Mouse (Mus musculus): ENCODE measurements around the gene Zbtb7b.
"Not testable (repeated sequence)": the region's sequence is repeated elsewhere in the genome, so short reads cannot be mapped to it uniquely, and the experiment has no call there.

Zbtb7b gene

DNA sequence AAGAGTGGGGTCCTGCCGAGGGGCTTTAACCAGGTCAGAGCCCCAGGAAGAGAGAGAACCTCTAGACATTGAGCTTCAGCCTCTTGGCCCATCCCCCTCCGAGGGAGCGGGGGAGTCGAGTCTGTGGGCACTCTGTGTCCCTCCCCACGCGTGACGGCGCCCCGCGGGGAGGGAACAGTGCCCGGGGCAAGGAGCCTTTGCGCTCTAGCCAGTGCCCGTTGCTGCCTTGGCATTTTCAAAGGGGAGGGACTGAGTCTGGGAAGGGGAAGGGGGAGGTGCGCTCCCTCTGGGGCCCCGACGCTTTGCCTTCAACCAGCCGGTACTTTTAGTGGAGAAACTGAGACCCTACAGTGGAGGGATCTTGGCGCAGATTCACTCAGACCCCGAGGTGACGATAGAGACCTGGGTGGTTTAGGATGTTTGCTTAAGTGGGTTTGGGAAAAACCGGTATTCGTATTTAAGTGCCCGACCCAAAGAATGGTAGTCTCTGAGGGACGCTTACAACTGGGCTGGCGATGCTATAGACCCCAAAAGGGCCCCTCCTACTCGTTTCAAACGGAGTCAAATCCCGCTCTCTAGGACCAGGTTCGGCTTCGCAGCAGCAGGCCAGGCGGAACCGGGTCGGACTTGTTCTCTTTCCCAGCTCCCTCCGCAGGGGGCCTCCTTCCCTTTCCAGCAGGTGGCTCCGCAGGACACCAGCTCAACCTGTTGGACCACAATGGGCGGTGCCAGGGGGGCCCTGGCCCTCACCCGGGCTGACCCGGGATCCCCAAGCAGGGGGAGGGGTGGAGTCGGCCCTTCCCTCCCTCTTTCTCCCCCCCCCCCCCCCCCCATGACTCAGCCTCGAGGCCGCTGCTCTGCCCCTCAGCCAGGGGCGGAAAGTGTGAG is at the start of gene Zbtb7b:
Zbtb7b (minus strand) TSS at position 771 of the 888 bp plus-strand sequence.
- DNase-seq (ENCODE audit: extremely low read depth, insufficient read length, low spot score), result peak; percentile 87

DNA sequence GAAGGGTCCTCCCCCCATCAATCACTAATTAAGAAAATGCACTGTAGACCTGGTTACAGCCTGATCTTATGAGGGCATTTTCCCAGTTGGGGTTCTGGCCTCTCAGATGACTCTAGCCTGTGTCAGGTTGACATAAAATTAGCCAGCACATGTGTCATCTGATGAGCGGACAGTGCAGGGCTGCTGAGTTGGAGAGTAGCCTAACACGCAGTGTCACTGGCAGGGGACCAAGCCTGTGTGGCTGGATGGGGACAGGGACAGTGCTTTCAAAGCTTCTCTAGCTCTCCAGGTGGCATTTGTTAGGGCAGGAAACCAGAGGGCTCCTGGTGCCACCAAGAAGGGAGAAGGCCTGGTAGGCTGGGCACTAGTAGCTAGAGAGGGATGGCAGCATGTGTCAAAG is 46.1 kb upstream of the Zbtb7b start:
- no peak for DNase-seq (ENCODE audit: extremely low read depth, insufficient read length, low spot score)

GRCm38 (mm10) chr3:89437269-89437668 is 42.7 kb upstream of the Zbtb7b start:
- no peak for DNase-seq (ENCODE audit: extremely low read depth, insufficient read length, low spot score)

GRCm38 (mm10) chr3:89436176-89437113 is 41.9 kb upstream of the Zbtb7b start, which contains the start of gene Pbxip1:
Gene Pbxip1 (plus strand): TSS chr3:89436706.
- DNase-seq (ENCODE audit: extremely low read depth, insufficient read length, low spot score), result peak; percentile 65

- no peak for DNase-seq (ENCODE audit: extremely low read depth, insufficient read length, low spot score)
Measured at GRCm38 (mm10) chr3:89435041-89435440, 40.5 kb upstream of the Zbtb7b start.

DNA sequence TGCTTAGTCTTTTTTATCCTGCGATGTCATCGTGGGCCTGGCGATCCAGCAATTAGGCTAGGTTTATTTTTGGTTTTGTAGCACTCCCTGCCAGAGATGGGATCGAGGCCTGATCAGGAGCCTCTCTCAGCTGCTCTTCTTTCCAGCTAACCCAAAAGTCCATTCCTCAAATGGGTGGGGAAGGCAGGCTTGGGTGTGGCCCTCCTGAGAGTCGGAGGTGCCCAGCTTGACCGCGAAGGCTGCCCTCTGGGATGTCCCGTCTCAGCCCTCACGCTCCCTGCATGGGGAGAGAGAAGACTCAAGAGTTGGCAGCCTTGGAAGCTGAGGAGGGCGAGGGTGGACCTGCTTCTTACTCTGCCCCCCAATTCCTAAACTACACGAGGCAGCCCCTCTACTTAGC is 40.0 kb upstream of the Zbtb7b start:
- DNase-seq (ENCODE audit: extremely low read depth, insufficient read length, low spot score), result no peak

- DNase-seq (ENCODE audit: extremely low read depth, insufficient read length, low spot score), result no peak
Measured at GRCm38 (mm10) chr3:89432606-89433005, 38.0 kb upstream of the Zbtb7b start.

GRCm38 (mm10) chr3:89430171-89431159 is 35.9 kb upstream of the Zbtb7b start, which contains the start of gene Pygo2:
Gene Pygo2 (plus strand): TSS chr3:89430214.
- DNase-seq (ENCODE audit: extremely low read depth, insufficient read length, low spot score), result peak; percentile 99

GRCm38 (mm10) chr3:89429021-89429420 is 34.4 kb upstream of the Zbtb7b start:
- not testable (repeated sequence) for DNase-seq (ENCODE audit: extremely low read depth, insufficient read length, low spot score)

- no peak for DNase-seq (ENCODE audit: extremely low read depth, insufficient read length, low spot score)
Measured at GRCm38 (mm10) chr3:89425876-89426275, 31.3 kb upstream of the Zbtb7b start.

DNA sequence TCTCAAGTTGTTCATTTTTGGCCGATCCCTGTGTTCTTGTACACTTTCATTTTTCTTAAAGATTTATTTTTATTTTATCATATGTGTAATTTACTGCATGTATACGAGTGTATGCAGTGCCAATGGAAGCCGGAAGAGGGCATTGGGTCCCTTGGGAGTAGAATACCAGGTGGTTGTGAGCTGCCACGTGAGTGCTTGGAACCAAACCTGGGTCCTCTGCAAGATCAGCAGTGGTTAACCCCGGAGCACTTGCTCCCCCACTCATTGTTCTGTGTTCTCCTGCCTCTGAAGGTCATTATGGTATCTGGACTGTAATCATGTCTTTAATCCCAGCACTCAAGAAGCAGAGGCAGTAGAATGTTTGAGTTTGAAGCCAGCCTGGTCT is 30.6 kb upstream of the Zbtb7b start:
- no peak for DNase-seq (ENCODE audit: extremely low read depth, insufficient read length, low spot score)

- DNase-seq (ENCODE audit: extremely low read depth, insufficient read length, low spot score), result no peak
Measured at GRCm38 (mm10) chr3:89424416-89425140, 30.0 kb upstream of the Zbtb7b start.

GRCm38 (mm10) chr3:89422556-89423205 is 28.1 kb upstream of the Zbtb7b start:
- no peak for DNase-seq (ENCODE audit: extremely low read depth, insufficient read length, low spot score)

GRCm38 (mm10) chr3:89421810-89422473 is 27.4 kb upstream of the Zbtb7b start:
- DNase-seq (ENCODE audit: extremely low read depth, insufficient read length, low spot score), result no peak

DNA sequence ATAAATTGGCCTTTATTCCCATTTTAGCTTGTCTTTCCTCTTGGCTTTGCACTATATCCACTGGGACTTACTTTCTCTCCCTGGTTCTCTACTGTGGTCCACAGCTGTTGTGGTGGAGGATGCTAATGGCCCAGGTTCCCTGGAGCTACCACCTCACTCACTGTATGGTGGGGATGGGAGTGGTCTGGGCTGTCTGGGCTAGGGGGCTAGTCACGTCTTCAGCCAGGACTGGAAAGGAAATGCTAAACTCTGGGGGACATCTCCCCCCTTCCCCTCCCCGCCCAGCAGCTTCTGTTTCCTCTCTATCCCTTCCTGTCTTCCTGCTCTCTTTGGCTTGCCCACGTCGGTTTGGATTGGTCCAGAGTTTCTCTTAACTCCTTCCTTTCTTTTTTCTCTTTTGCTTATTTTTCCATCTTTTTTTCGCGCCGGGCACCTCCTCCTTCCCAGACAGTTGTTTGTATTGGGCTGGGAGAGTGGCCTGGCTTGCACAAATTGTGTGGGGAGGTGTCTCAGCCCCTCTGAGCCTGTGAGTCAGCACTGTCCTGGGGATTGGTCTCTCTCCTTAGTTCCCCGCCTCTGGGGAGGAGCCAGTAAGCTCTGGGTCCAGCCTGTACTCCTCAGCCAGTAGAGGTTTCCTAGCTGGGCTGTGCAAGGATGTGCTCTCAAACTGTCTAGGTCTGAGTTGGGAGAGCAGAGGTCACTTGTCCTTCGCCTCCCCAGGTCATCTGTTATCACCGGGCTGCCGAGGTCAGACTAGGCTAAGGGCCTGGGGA is 26.6 kb upstream of the Zbtb7b start:
- peak; percentile 82 for DNase-seq (ENCODE audit: extremely low read depth, insufficient read length, low spot score)

DNA sequence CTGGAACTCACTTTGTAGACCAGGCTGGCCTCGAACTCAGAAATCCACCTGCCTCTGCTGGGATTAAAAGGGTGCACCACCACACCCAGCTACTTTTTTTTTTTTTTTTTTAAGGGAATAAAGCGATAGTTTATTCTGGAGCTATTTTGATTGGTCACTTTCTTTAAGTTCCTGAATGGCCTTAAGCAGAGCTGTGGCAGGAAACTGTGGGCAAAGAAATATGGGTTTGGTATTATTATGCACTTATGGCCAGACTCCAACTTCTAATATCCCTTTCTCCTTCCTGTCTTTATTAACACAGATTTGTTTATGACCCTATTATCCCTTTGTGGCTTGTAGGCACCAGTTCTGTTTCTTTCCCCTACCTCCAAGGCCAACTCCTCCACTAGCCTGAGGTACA is 25.8 kb upstream of the Zbtb7b start:
- no peak for DNase-seq (ENCODE audit: extremely low read depth, insufficient read length, low spot score)

DNA sequence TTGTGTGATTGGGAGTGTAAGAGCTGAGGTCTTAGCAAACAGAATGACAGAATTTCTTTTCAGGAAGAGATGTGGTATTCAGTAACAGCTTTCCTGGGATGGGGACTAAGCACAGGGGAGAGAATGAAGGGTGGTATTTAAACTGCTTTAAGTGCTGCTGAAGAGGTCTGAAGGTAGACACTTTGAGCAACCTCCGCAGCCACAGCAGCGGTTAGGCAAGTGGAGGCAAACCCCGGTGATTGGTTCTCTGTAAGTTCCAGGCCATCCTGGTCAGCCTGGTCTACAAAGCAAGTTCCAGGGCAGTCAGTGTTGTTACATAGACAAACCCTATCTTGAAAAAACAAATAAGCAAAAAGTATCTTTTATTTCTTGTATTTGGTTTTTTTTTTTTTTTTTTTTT is 25.4 kb upstream of the Zbtb7b start:
- no peak for DNase-seq (ENCODE audit: extremely low read depth, insufficient read length, low spot score)

GRCm38 (mm10) chr3:89419571-89419970 is 25.0 kb upstream of the Zbtb7b start:
- peak; percentile 65 for DNase-seq (ENCODE audit: extremely low read depth, insufficient read length, low spot score)

All from 3134 (cell line).